Mouse (Mus musculus): ENCODE measurements around the gene Col12a1. TPM values are rescaled to one million over a fixed set of nuclear protein-coding genes. Genes with fewer than 3 reads are reported as not detected.
A peak's percentile ranks its signal among the peaks of the same experiment; 100 is the strongest.

Gene Col12a1
- total RNA-seq, 2 experiments from 2014 or later, result 212 to 230 TPM

GRCm38 (mm10) chr9:79608062-79608531 lies 110.5 kb downstream of the Col12a1 start:
- peak in 1 of 2 experiments; percentile 17 for DNase-seq (ENCODE audit: low spot score in 2 of 2)

- no peak for DNase-seq (ENCODE audit: low spot score in 2 of 2)
Measured at GRCm38 (mm10) chr9:79606122-79606521, 112.5 kb downstream of the Col12a1 start.

GRCm38 (mm10) chr9:79605722-79606121 lies 112.9 kb downstream of the Col12a1 start:
- DNase-seq (ENCODE audit: low spot score in 2 of 2), result no peak

GRCm38 (mm10) chr9:79604546-79604945 lies 114.1 kb downstream of the Col12a1 start:
- DNase-seq (ENCODE audit: low spot score in 2 of 2), result no peak

GRCm38 (mm10) chr9:79603448-79603847 lies 115.2 kb downstream of the Col12a1 start:
- no peak for DNase-seq (ENCODE audit: low spot score in 2 of 2)

- DNase-seq (ENCODE audit: low spot score in 2 of 2), result no peak
Measured at GRCm38 (mm10) chr9:79600237-79600570, 118.4 kb downstream of the Col12a1 start.

- no peak for DNase-seq (ENCODE audit: low spot score in 2 of 2)
Measured at GRCm38 (mm10) chr9:79599395-79600236, 119.0 kb downstream of the Col12a1 start.

- DNase-seq (ENCODE audit: low spot score in 2 of 2), result no peak
Measured at GRCm38 (mm10) chr9:79598578-79598977, 120.1 kb downstream of the Col12a1 start.

GRCm38 (mm10) chr9:79586415-79587195 lies 132.0 kb downstream of the Col12a1 start:
- DNase-seq (ENCODE audit: low spot score in 2 of 2), result no peak

- no peak for DNase-seq (ENCODE audit: low spot score in 2 of 2)
Measured at GRCm38 (mm10) chr9:79566838-79567237, 151.8 kb downstream of the Col12a1 start.

- no peak for DNase-seq (ENCODE audit: low spot score in 2 of 2)
Measured at GRCm38 (mm10) chr9:79553297-79553696, 165.3 kb downstream of the Col12a1 start.

Other genes starting within 250 kb of the Col12a1 start
- gene Cox7a2, start 41.0 kb upstream of the Col12a1 start, total RNA-seq (2021), result 100 to 1,000 TPM; 481 to 525 TPM
- gene Tmem30a, start 74.7 kb upstream of the Col12a1 start, total RNA-seq (2021), result 10 to 100 TPM; 44.8 to 47.5 TPM

Data from gastrocnemius, postnatal 4 days (tissue).